Mouse (Mus musculus): Measurements from ENCODE around the gene Adh6a. TPM values are rescaled to one million over a fixed set of nuclear protein-coding genes. Genes with fewer than 3 reads are reported as not detected.

The Adh6a gene
- total and polyA plus RNA-seq, 3 experiments: not detected

GRCm38 (mm10) chr3:138347041-138347440 is 34.0 kb downstream of the Adh6a start:
- Histone ChIP-seq H3K27ac (ENCODE audit: insufficient read depth, low read depth) (no peak overlapping the region), H3K79me2 (replicated peaks; ENCODE audit: control insufficient read depth, extremely low read depth, insufficient read depth, poor library complexity, severe bottlenecking) (no peaks in the 10 kb centered on the region), H3K4me3 (replicated peaks in 1 of 3; ENCODE audit: low read depth in 2 of 3, low read length in 2 of 3, poor library complexity in 1 of 3) (no peak overlapping the region), H3K27me3 (replicated peaks) (no peaks in the 10 kb centered on the region), H3K4me1 (ENCODE audit: control insufficient read depth in 1 of 2, insufficient read depth in 2 of 2) (no peaks in the 10 kb centered on the region), H3K36me3 (replicated peaks in 1 of 2; ENCODE audit: control insufficient read depth in 1 of 2, insufficient read depth in 1 of 2, low read length in 1 of 2) (no peaks in the 10 kb centered on the region), H3K9me3 (replicated peaks; ENCODE audit: low read length) (no peaks in the 10 kb centered on the region), H3K4me2 (ENCODE audit: insufficient read depth, low read depth, poor library complexity, severe bottlenecking) (no peak overlapping the region), H3K9ac (ENCODE audit: insufficient read depth, low read depth) (no peak overlapping the region)
- no peak for DNase-seq (ENCODE audit: extremely low read depth)
- in situ Hi-C loops (cut with MboI; ENCODE audit: low pct_ligation_motif_present, low pct_unique_long_range_greater_than_20kb, low sequenced_read_pairs) (no loop called here), dilution Hi-C loops (cut with MboI; ENCODE audit: extremely low pct_ligation_motif_present, extremely low pct_unique_long_range_greater_than_20kb, low sequenced_read_pairs) (no loop called here)
- TF ChIP-seq E2F4 (IDR thresholded peaks at IDR 0.05; ENCODE audit: insufficient replicate concordance, low read depth, low read length) (no peak), RCOR1 (conservative IDR thresholded peaks at IDR 0.05; ENCODE audit: low read depth, low read length) (no peak), ZC3H11A (IDR thresholded peaks at IDR 0.05; ENCODE audit: low read depth, low read length) (no peak), ZMIZ1 (IDR thresholded peaks at IDR 0.05; ENCODE audit: low read depth, low read length) (no peak), UBTF (IDR thresholded peaks at IDR 0.05; ENCODE audit: low read depth, low read length) (no peak), MAZ (IDR thresholded peaks at IDR 0.05; ENCODE audit: low read depth, low read length) (no peak), GABPA (IDR thresholded peaks at IDR 0.05; ENCODE audit: insufficient replicate concordance, low read depth, low read length) (no peak), NELFE (IDR thresholded peaks at IDR 0.05; ENCODE audit: low read depth, low read length) (no peak), PAX5 (IDR thresholded peaks at IDR 0.05; ENCODE audit: low read length) (no peak), MYC (IDR thresholded peaks at IDR 0.05; ENCODE audit: low read depth, low read length) (no peak)

DNA sequence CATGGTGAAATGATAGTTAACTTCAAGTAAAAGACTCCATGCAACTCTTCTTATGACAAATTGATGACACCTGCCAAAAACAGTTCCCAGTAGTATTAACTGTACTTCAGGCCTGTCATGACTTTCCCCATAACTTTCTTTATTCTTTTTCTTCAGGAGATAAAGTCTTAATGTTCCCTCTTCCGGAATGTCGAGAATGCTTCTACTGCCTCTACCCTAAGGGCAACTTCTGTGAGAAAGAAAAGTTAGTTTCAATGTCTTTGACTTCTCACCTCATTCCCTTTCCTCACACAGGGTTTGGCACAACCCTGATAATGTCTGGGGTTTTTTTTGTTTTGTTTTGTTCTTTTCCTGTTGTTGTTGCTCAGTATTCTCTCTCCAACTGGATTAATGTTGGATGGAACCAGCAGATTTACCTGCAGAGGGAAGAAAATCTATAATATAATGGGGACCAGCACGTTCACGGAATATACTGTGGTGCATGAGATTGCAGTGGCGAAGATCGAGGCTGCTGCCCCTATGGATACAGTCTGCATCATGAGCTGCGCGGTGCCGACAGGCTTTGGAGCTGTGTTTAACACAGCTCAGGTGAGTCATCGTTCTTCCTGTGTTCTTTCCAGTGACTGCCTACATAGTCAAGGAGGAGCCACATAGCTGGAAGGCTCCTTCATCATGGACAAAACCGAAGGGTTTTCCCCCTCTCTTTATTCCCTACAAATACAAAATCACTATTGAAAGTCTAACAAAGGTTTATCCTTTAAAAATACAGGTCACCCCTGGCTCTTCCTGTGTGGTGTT is 39.1 kb downstream of the Adh6a start:
- dilution Hi-C loops (cut with MboI; ENCODE audit: extremely low pct_ligation_motif_present, extremely low pct_unique_long_range_greater_than_20kb, low sequenced_read_pairs) (no loop called here), in situ Hi-C loops (cut with MboI; ENCODE audit: low pct_ligation_motif_present, low pct_unique_long_range_greater_than_20kb, low sequenced_read_pairs) (no loop called here)
- H3K9me3 ChIP-seq (replicated peaks; ENCODE audit: low read length): no peaks in the 10 kb centered on the region
- H3K27ac ChIP-seq (ENCODE audit: insufficient read depth, low read depth): no peak overlapping the region
- no peaks in the 10 kb centered on the region for H3K79me2 ChIP-seq (replicated peaks; ENCODE audit: control insufficient read depth, extremely low read depth, insufficient read depth, poor library complexity, severe bottlenecking)
- H3K4me3 ChIP-seq (replicated peaks in 1 of 3; ENCODE audit: low read depth in 2 of 3, low read length in 2 of 3, poor library complexity in 1 of 3): no peak overlapping the region
- no peak overlapping the region for H3K4me2 ChIP-seq (ENCODE audit: insufficient read depth, low read depth, poor library complexity, severe bottlenecking)
- no peaks in the 10 kb centered on the region for H3K4me1 ChIP-seq (ENCODE audit: control insufficient read depth in 1 of 2, insufficient read depth in 2 of 2)
- no peaks in the 10 kb centered on the region for H3K36me3 ChIP-seq (replicated peaks in 1 of 2; ENCODE audit: control insufficient read depth in 1 of 2, insufficient read depth in 1 of 2, low read length in 1 of 2)
- TF ChIP-seq USF2 (conservative IDR thresholded peaks at IDR 0.05; ENCODE audit: low read depth, low read length): no peak
- no peak for TF ChIP-seq RAD21 (IDR thresholded peaks at IDR 0.05; ENCODE audit: low read depth, low read length)
- TF ChIP-seq ZKSCAN1 (IDR thresholded peaks at IDR 0.05; ENCODE audit: borderline replicate concordance, low read depth, low read length): no peak
- TF ChIP-seq TBP (conservative IDR thresholded peaks at IDR 0.05; ENCODE audit: low read depth, low read length): no peak
- TF ChIP-seq MXI1 (IDR thresholded peaks at IDR 0.05; ENCODE audit: low read depth, low read length): no peak
- no peak for TF ChIP-seq ELF1 (IDR thresholded peaks at IDR 0.05; ENCODE audit: low read depth, low read length)
- no peak for TF ChIP-seq POLR2A (IDR thresholded peaks at IDR 0.05; ENCODE audit: low read depth, low read length)
- no peak for TF ChIP-seq JUND (conservative IDR thresholded peaks at IDR 0.05; ENCODE audit: low read depth, low read length)
- TF ChIP-seq E2F4 (IDR thresholded peaks at IDR 0.05; ENCODE audit: insufficient replicate concordance, low read depth, low read length): no peak
- TF ChIP-seq SMC3 (IDR thresholded peaks at IDR 0.05; ENCODE audit: low read depth, low read length): no peak
- H3K27me3 ChIP-seq (replicated peaks): no peaks in the 10 kb centered on the region
- no peak overlapping the region for H3K9ac ChIP-seq (ENCODE audit: insufficient read depth, low read depth)
- DNase-seq (ENCODE audit: extremely low read depth): no peak
